Mouse (Mus musculus): Measurements from ENCODE around the gene Best2.

Gene Best2

DNA sequence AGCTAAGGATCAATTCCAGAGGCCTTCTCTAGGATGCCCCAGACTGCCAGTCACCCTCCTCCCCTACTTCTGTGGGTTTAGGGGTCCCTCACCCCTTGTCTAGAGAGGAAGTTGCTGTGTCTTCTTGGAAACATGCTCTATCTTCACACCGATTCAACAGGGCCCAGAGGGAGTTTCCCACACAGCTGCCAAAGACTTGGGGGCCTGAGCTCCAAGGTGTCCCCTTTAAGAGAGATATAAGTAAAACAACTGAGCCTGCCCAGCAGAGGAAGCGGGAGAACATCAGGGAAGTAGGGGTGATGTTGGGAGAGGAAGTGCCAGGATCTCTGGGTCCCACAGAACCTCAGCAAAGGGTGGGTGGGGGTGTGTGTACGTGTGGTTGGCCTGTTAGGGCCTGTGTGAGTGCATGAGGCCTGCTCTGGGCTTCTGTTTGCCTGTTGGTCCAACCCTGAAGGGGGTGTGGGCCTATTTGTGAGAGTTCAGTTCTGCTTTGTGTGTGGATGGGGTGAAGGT is 31.8 kb downstream of the Best2 start:
- in situ Hi-C loops (cut with MboI), result loop anchor here (10.0 kb wide), 1 partner anchor 1238 kb away; the partner anchor contains the start of gene Adgre5

DNA sequence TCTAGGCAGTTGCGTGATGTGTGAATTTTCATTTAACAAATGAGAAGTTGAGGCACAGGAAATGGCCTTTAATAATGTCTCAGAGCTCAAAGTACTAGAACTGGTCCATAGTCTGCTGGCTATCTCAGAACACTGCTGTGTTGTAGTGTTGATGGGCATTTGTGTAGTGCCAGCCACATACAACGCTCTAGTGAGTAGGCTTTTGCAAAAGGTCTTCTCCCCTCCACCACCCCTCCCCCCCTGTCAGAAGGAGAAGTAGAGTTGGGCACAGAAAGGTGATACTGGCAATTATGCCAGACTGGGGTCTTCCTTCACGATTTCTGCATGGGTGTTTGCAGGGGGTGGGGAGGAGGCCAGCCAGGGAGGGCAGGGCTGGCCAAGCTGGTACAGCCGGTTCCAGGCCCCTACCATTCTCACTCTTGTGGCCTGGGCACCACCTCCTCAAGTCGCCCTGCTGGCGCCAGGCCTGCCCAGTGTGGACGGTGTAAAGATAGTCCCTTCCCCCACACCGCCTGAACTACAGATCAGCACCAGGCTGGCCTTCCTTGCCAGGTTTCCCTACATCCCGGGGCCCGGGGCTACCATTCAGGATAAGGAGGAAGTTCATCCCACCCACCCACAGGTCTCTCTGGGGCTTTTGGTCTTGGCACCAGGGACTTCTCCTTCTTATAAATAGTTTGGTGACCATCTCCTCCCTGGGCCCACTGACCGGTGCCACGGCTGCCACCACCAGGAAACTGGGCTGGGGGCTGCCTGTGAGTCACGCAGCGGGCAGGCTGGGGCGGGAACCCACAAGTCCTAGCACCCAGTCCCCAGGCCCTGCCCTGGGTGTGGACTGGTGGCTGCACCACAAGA is 32.5 kb downstream of the Best2 start:
- in situ Hi-C loops (cut with MboI), result loop anchor here (10.0 kb wide), 1 partner anchor 1237 kb away; the partner anchor contains the start of gene Adgre5

DNA sequence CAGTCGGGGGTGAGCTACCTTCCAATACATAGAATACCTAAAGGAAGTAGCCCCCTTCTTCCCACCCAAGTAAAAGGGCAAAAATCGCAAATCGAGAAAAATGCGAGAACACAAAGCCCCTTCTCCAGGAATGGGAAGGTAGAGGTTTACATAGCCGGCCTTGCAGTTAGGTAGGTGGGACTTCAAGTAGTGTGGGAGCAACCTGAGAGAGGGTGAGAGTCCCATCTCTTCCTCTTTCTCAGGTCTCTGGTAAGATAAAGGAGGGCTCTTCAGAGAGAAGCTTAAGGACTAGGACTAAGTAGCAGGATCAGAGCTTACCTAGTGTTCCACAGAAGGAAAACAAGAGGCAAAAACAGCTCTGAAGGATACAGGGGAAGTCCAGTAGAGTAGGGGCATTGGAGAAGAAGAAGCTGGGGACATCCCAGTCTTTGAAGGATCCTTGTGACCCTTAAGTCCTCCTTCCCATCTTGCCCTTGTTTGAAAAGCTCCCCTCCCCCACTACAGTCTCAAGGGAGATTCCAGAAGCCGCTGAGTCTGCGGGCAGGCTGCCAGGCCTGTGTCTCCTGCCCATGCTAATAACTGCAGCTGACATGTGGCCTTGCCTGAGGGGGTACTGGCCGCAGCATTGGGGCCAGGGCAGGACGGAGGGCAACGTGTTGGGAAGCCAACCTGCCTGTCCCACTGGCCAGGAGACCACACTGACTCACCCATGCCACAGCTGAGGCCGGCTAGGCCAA is 33.5 kb downstream of the Best2 start:
- in situ Hi-C loops (cut with MboI), result loop anchor here (10.0 kb wide), 1 partner anchor 1236 kb away; the partner anchor contains the start of gene Adgre5

DNA sequence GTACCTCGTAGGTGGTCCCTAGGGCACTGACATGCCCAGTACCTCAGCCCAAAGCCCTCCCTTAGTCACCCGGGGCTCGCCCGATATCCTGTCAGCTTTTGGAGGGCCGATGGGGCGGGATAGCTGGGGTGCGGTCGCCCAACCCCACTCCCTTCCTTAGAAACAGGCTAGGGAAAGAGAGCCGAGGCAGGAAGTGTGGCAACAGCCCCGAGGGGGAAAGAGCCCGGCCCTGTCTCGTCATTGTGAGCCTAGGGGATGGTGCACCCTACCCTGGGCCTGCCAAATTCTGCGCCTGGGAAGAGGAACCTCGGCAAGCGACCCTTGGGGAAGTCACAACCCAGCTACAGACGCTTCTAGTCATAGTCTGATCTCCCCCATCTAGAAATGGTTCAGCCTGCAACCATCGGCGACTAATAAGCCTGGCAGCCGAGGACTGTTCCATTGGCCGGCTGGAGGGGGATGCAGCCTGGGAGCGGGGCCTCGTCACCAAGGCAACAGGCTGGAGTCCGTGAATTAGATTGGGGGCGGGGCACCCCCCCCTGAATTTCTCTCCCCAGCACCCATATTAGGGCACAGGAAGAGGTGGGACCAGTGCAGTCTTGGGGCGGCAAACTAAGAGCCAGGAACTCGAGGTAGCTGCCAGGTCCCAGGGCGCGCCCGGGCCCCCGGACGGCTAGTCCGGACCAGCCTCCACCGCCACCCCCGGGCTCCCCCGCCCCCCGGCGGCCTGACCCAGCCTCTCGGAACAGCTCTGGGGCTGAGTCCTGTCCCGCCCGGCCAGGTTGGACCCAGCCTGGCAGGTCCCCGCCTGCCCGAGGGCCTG is 34.5 kb downstream of the Best2 start:
- in situ Hi-C loops (cut with MboI), result loop anchor here (10.0 kb wide), 1 partner anchor 1235 kb away; the partner anchor contains the start of gene Adgre5

DNA sequence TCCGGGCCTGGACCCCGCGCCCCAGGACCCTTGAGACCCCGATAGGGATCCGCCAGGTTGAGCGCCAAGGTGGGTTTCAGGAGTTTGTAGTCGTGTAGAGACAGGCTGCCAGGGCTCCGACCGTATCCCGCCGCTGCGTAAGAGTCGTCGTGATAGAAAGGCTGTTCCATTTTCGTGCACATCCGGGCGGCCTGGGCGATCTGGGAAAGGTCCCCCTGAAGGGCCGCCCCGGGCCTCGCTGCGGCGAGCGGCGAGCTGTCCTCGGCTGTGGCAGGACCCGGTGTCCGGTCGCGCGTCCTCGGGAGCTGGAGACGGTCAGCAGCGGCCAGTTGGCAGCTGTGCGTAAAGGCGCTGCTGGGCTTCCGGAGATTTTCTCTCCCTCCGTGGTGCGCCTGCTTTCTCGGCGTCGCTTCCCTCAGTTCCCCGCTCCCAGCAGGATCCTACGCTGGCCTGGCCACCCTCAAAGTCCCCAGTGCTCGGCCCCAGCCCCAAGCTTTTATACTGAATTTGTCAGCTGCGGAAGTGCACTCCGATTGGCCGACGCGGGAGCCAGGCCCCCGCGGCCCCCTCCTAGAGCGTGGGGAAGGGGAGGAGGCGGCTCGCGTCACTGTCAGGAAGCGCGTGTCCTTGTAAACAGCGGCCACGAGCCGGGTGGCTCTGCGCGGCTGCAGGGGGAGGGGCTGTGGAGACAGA is 35.9 kb downstream of the Best2 start, which contains the start of gene Junb:
Gene Junb (minus strand): TSS at position 471 of the 693 bp plus-strand sequence.
- in situ Hi-C loops (cut with MboI), result no loop called here

DNA sequence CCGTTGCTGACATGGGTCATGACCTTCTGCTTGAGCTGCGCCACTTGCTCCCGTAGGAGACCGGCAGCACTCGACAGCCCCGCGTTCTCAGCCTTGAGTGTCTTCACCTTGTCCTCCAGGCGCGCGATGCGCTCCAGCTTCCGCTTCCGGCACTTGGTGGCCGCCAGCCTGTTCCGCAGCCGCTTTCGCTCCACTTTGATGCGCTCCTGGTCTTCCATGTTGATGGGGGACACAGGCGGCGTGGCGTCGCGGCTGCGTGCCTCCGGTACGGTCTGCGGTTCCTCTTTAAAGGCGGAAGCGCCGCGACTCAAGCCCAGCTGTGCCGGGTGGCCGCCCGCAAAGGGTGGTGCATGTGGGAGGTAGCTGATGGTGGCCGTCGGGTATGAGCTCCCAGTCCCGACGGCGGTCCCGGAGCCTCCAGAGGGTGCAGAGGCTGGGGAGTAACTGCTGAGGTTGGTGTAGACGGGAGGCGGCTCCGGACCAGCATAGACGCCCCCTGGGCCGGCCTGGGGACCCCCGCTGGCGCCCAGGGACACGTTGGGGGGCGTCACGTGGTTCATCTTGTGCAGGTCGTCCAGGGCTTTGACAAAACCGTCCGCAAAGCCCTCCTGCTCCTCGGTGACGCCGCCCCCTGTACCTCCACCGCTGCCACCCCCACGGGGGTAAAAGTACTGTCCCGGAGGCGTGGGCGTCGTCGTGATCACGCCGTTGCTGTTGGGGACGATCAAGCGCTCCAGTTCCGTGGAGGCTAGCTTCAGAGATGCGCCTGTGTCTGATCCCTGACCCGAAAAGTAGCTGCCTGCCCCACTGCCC is 36.7 kb downstream of the Best2 start:
- in situ Hi-C loops (cut with MboI), result no loop called here

DNA sequence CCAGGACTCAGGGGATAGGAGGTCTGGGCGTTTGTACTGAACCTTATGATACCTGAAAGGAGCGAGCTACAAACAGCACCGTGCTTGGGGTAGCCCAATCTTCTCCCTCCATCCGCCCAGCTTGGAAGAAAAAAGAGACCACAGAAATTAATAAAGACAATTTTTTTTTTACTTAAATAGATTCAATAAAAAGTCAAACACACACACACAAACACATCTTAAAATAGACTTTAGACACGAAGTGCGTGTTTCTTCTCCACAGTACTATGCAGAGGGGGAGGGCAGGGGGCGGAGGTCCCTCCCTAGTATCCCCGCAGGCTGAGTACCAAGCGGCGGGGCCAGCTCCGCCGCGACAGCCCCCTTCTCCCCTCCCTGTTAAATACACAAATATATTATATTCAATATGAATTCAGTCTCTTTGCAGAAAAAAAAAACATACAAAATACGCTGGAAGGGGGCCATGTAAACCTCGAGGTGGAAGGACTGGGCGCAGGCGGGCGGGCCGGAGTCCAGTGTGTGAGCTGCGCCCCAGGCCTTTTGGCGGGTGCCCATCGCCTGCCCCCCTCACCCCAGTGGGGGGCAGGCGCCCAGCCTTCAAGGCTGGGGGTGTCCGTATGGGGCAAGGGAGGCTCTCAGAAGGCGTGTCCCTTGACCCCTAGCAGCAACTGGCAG is 37.4 kb downstream of the Best2 start:
- in situ Hi-C loops (cut with MboI), result no loop called here

DNA sequence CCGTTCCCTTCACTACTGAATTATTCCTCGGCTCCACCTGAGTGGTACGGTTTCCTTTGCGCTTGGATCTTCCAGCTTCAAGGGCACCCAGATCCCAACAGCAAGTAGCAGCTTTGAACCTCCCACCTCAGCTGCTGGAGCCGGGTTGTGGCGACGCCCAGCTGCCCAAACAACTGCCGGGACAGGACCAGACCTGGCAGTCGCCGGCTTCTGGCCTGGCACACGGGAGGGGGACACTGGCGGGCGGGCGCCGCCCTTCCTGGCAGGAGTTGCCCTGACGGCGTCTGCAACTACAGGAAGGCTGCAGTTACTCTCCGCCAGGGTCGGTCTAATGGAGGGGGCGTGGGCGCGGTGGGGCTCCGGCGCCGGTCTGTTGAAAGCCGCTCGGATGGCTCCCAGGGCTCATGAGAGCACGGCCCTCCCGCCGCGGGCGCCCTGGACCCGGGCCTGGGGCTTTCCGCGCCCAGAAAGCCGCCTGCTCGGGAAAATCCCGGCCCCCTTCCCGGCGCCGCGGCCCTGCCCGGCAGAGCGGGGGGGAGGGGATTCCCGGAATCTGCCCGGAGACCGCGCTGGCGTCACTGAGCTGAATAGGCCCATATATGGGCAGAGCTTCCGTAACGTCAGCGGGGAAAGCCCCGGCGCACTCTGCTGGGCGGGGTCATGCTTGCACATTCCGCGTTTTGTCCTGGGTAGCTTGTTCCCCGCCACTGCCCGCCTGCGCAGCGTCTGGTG is 38.1 kb downstream of the Best2 start:
- in situ Hi-C loops (cut with MboI), result no loop called here

DNA sequence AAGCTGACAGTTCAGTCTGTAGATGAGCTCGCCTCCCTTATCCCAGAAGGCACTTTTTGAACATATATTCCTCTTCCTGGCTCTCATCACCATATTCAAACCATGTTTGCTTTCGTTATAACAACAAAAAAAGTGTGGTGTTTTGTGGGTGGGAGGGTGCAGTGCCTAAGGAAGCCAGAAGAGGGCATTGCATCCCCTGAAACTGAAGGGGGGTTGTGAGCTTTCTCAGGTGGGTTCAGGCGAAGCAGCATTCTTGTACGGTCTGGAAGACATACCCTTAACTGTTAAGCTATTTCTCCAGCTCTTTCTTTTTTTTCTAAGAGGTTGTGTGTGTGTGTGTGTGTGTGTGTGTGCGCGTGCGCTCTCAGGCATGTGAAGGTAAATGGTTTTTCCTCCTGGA is 38.9 kb downstream of the Best2 start:
- in situ Hi-C loops (cut with MboI), result no loop called here

DNA sequence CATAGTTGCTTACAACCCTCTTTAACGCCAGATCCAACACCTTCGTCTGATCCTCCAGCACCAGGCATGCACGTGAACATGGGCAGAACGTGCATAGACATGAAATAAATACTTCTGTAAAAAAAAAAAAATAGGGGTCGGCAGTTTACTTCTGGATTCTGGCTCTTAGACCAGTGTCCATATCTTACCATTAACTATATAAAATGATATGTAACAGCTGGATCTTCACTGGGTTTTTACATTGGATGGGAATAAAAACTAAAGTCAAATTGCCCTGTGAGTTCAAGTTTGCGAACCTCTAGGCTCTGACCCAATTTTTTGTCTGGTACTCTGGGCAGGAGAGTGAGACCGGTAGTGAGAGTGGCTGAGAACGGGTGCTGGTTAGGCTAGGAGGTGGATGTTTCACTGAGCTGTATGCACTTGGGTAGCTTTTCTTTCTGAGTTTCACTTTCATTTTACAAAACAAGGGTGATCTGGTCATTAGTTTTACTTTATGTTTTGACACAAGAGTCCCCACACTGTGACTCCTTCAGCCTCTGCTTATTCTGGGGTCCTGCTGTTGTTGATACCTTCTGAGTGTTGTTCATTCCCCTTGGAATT is 39.7 kb downstream of the Best2 start:
- in situ Hi-C loops (cut with MboI), result loop anchor here (25.0 kb wide), 1 partner anchor 313 kb away; the partner anchor contains the start of genes Orc6 and Vps35

DNA sequence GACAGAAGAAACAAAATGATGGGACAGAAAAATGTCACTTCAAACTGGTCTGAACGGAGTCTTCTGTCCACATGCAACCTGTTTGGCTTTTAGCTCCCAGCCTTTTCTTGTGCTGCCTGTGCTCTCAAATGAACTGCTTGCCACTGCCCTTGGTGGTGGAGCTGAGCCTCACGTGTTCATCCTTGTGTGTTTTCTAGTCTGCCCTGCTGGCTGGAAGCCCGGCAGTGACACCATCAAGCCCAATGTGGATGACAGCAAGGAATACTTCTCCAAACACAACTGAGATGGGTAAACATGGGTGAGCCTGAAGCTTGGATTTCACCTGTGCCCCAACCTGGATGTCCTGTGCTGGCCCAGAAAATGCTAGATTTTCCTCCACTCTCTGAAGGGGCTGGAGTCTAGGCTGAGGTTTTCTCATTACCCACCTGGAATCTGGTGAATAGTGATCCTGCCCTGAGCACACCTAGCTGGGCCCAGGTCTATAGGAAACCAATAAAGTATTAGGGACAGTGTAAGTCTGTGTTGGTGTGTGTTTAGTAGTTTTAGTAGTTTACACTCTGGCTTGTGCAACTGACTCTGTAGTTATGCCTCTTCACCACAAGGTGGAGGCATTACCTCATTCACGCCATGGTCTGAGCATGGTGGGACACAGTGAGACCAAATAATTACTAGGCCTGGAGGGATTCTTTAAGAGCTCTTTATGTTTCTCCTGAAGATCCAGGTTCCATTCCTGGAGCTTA is 40.4 kb downstream of the Best2 start:
- in situ Hi-C loops (cut with MboI), result loop anchor here (25.0 kb wide), 1 partner anchor 313 kb away; the partner anchor contains the start of genes Orc6 and Vps35

DNA sequence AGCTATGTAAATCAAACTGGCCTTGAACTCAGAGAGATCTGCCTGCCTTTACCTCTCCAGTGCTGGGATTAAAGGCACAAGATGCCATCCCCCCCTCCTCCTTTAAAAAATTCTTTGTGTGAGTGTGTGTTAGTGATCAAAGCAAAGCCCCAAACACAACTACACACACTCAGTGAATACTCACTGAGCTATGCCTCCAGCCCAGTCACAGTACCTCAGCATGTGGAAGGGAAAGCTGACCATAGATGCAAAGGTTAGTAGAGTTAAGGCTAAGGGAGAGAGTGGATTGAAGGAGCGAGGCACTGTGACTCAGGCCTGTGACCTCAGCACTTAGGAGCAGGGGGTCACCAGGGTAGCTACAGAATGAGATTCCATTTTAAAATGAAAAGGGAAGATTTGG is 41.3 kb downstream of the Best2 start:
- in situ Hi-C loops (cut with MboI), result loop anchor here (25.0 kb wide), 1 partner anchor 314 kb away; the partner anchor contains the start of genes Orc6 and Vps35

DNA sequence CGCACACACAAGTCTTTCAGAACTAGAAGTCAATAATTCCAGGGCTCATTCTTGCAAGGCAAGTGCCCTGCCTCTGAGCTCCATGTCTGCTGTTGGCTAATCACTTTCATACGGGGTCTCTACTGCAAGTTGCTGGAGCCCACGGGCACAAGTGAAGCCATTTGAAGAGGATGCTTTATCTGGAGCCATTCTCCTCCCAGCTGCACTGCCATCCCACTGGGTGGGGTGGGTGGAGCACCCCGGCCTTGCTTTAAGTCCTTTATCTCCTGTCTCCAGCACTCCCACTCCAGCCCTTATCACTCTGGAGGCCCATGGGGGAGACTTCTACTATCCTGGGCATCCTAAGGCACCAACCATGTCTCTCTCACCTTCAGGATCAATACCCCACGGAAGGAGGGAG is 43.4 kb downstream of the Best2 start:
- in situ Hi-C loops (cut with MboI), result loop anchor here (25.0 kb wide), 1 partner anchor 316 kb away; the partner anchor contains the start of genes Orc6 and Vps35

DNA sequence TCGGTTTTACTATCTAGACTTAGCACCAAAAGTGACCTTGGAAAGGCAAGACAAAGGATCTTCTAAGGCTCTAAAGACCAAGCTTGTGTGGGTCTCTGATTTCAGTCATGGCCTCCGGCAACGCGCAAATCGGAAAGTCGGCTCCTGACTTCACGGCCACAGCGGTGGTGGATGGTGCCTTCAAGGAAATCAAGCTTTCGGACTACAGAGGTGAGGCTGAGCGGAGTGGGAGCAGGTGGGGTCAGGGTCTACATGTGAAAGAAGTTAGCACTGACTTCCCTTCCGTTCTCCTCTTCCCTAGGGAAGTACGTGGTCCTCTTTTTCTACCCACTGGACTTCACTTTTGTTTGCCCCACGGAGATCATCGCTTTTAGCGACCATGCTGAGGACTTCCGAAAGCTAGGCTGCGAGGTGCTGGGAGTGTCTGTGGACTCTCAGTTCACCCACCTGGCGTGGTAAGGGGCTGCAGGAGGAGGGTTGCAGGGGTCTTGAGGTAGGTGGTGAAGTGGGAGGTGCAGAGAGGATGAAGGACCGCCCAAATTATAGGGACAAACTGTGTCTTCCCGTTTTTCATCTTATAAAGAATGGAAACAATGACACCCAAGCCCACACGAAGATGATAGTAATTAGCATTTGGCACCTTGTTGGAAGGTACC is 44.1 kb downstream of the Best2 start:
- in situ Hi-C loops (cut with MboI), result loop anchor here (25.0 kb wide), 1 partner anchor 317 kb away; the partner anchor contains the start of genes Orc6 and Vps35

DNA sequence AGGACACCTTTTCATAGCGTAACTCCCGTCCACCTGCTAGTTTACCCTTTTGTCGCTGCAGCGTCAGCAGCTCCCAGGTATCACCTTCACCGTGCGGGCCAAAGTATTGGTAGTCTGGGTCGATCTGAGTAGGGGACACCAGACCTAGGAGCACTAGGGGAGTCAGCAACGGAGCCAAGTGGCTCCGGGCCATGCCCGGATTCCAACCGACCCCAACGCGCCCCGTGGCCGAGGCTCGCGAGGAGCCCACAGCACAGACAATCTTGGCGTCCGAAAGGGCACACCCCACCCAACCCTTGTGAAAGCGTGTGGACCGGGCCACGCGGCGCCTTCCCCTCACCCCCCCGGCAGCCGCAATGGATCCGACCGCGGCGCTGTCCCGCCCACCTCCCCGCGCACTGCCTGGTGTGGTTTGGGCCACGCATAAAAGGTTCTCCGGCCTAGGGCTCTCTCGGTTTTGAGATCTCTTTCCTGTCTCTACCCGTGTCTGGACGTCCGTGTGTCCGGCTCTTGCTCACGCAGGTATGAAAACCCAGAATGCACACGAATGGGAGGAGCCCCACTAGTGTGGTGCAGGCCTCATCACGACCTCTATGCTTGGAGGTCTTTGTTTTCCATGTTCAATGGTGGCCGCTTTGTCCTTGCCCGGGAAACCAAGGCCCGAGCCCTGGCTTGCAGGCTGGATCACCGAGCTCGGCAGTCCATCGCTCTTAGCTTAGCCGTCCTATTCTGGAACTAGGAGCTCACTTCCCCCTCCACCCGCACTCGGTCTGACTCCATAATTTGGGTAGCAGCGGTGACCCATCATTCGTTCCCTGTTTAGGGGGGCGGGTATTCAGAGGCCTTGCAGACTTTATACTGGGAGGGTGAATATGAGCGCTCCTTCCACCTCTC is 44.8 kb downstream of the Best2 start, which contains the start of the genes Gm49661, Prdx2 and Rnaseh2a:
Gene Gm49661 (minus strand): TSS at position 193 of the 894 bp plus-strand sequence.
Gene Prdx2 (plus strand): TSS at position 347 of the 894 bp plus-strand sequence.
Gene Rnaseh2a (minus strand): TSS at position 527 of the 894 bp plus-strand sequence.
- in situ Hi-C loops (cut with MboI), result loop anchor here (25.0 kb wide), 1 partner anchor 318 kb away; the partner anchor contains the start of genes Orc6 and Vps35
